Mouse (Mus musculus): ENCODE measurements around the gene Arpc5l.

DNA sequence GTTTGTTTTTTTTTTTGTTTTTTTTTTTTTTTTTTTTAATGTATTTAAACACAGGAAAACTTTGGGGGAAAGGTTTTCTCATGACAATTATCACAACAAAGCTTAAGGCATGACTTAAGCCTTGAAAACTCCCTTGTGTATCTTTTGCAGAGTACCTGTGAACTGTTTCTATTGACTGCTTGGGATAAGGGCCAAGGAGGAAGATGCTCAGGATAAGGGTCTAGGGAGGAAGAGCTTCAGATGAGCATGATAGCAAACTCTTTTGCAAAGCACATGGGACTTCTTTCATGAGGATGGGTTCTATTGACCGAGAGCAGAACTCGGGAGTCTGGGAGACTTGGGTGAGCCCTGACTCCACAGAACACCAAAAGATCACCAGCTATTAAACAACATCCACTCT is 35.5 kb upstream of the Arpc5l start:
- TF ChIP-seq CTCF (IDR thresholded peaks at IDR 0.05; ENCODE audit: extremely low read depth, insufficient read length, insufficient replicate concordance, low read depth, low read length) (no peak), POLR2A (IDR thresholded peaks at IDR 0.05; ENCODE audit: low read depth, low read length) (no peak)

Data from small intestine, adult 2 months (tissue).